Mouse (Mus musculus) intestine, embryonic 14.5 days (tissue): ENCODE measurements around the gene Hnf1a. TPM values are rescaled to one million over a fixed set of nuclear protein-coding genes. Genes with fewer than 3 reads are reported as not detected.

ENCODE experiments used
- ATAC-seq: fragments of 200-750 bp; cut with Nextera tagmentation; replicated peaks from 2 replicates; pipeline ENCODE4 v1.8.0; 2017; ENCODE audit warnings: low read depth, moderate number of reproducible peaks, moderate TSS enrichment, moderate library complexity; ENCODE audit not compliant: low FRiP score, low TSS enrichment
- DNase-seq: peaks from one replicate; pipeline ENCODE4 v3.0.0-alpha.2; 2018; ENCODE audit warnings: low spot score
- H3K27ac ChIP-seq: fragments of 300-500 bp; sonication (generic); 2 replicates; pipeline ENCODE4 v1.5.1; 2014; ENCODE audit warnings: low read depth, mild to moderate bottlenecking, control low read depth
- H3K27me3 ChIP-seq: fragments of 300-500 bp; sonication (generic); replicated peaks from 2 replicates; pipeline ENCODE4 v1.6.1; 2014; ENCODE audit warnings: low read length, control low read depth; ENCODE audit not compliant: control insufficient read depth, insufficient read depth
- H3K36me3 ChIP-seq: fragments of 300-500 bp; sonication (generic); 2 replicates; pipeline ENCODE4 v1.6.1; 2014; ENCODE audit warnings: low read length, control low read depth; ENCODE audit not compliant: control insufficient read depth, insufficient read depth
- H3K4me1 ChIP-seq: fragments of 300-500 bp; sonication (generic); replicated peaks from 2 replicates; pipeline ENCODE4 v1.6.1; 2014; ENCODE audit warnings: low read length, control low read depth, mixed read lengths; ENCODE audit not compliant: control insufficient read depth, insufficient read depth
- H3K4me2 ChIP-seq: fragments of 300-500 bp; sonication (generic); 2 replicates; pipeline ENCODE4 v1.6.1; 2014; ENCODE audit warnings: low read length
- H3K4me3 ChIP-seq: fragments of 300-500 bp; sonication (generic); 2 replicates; pipeline ENCODE4 v1.5.1; 2014; ENCODE audit warnings: low read depth, low read length, control low read depth, mixed read lengths
- H3K9ac ChIP-seq: fragments of 300-500 bp; sonication (generic); 2 replicates; pipeline ENCODE4 v1.6.1; 2014; ENCODE audit warnings: mild to moderate bottlenecking, low read length
- H3K9me3 ChIP-seq: fragments of 300-500 bp; sonication (generic); 2 replicates; pipeline ENCODE4 v1.6.1; 2016; ENCODE audit warnings: low read length, control low read depth; ENCODE audit not compliant: control insufficient read depth
- WGBS: fragments of 180-500 bp; shearing (Covaris S2); extraction: QIAGEN DNeasy Blood & Tissue Kit; methylation state at CpG from one replicate; pipeline ENCODE4 v1.1.7; 2014; 5-methylcytosine and 5-hydroxymethylcytosine counted together
- polyA plus RNA-seq: library from polyadenylated mRNA; unstranded; fragments of >200 nt; fragmentation: Nextera tagmentation; extraction: Ambion mirVana; gene quantifications from 2 replicates; pipeline ENCODE4 v1.2.1, GENCODE M21; 2014

Hnf1a gene
- polyA plus RNA-seq, 1 experiment from 2014 or later, result 10.0 TPM

- Histone ChIP-seq H3K9me3 (no peaks in the 10 kb centered on the region), H3K4me3 (no peak overlapping the region), H3K4me1 (no peaks in the 10 kb centered on the region), H3K27ac (no peak overlapping the region), H3K4me2 (no peak overlapping the region), H3K36me3 (no peaks in the 10 kb centered on the region), H3K9ac (no peak overlapping the region), H3K27me3 (no peaks in the 10 kb centered on the region)
- ATAC-seq (no peak), DNase-seq (no peak)
- WGBS, result 82% methylated on average over 4 of the region's 4 CpGs
Measured at GRCm38 (mm10) chr5:114913686-114914085, 57.2 kb downstream of the Hnf1a start.

GRCm38 (mm10) chr5:114908598-114909305, 62.1 kb downstream of the Hnf1a start:
- no peak overlapping the region for H3K4me3 ChIP-seq
- no peaks in the 10 kb centered on the region for H3K27me3 ChIP-seq
- H3K9me3 ChIP-seq, result 0 out of 2 replicates have a peak, but pooled peaks cover 5% of the 10 kb centered on the region
- no peaks in the 10 kb centered on the region for H3K4me1 ChIP-seq
- no peaks in the 10 kb centered on the region for H3K36me3 ChIP-seq
- no peak overlapping the region for H3K27ac ChIP-seq
- 41% methylated on average over 13 of the region's 13 CpGs for WGBS
- ATAC-seq, result no peak
- DNase-seq, result no peak
- H3K4me2 ChIP-seq, result no peak overlapping the region
- H3K9ac ChIP-seq, result no peak overlapping the region

GRCm38 (mm10) chr5:114902413-114902812, 68.5 kb downstream of the Hnf1a start:
- DNase-seq (peak; percentile 71), ATAC-seq (no peak)
- Histone ChIP-seq H3K27me3 (no peaks in the 10 kb centered on the region), H3K27ac (no peak overlapping the region), H3K4me2 (no peak overlapping the region), H3K9me3 (0 out of 2 replicates have a peak, but pooled peaks cover 5% of the 10 kb centered on the region), H3K36me3 (no peaks in the 10 kb centered on the region), H3K4me3 (no peak overlapping the region), H3K4me1 (no peaks in the 10 kb centered on the region), H3K9ac (no peak overlapping the region)
- 62% methylated on average over 1 of the region's 1 CpGs for WGBS

Other genes with a start within 250 kb of the Hnf1a start
- 50.1 and 65.4 TPM in 2 replicates for gene Ankrd13a, start 196.4 kb downstream of the Hnf1a start, polyA plus RNA-seq
- 35.6 and 37.2 TPM in 2 replicates for gene Git2, start 195.6 kb downstream of the Hnf1a start, polyA plus RNA-seq
- 94.3 and 103 TPM in 2 replicates for gene 1500011B03Rik, start 147.6 kb downstream of the Hnf1a start, polyA plus RNA-seq
- 0.08 TPM in 1 of 2 replicates, not detected in the other for gene 4930519G04Rik, start 117.4 kb downstream of the Hnf1a start, polyA plus RNA-seq
- gene Gm9936, start 112.4 kb downstream of the Hnf1a start, polyA plus RNA-seq, result 0.13 and 0.38 TPM in 2 replicates
- 5.1 and 8.3 TPM in 2 replicates for gene Oasl2, start 74.2 kb downstream of the Hnf1a start, polyA plus RNA-seq
- gene Oasl1, start 47.9 kb downstream of the Hnf1a start, polyA plus RNA-seq, result 1.7 and 2.3 TPM in 2 replicates
- gene 2210016L21Rik, start 28.9 kb downstream of the Hnf1a start, polyA plus RNA-seq, result 45.2 and 57.7 TPM in 2 replicates
- gene Sppl3, start 40.0 kb upstream of the Hnf1a start, polyA plus RNA-seq, result 21.1 and 21.5 TPM in 2 replicates
- gene Gm10401, start 127.2 kb upstream of the Hnf1a start, polyA plus RNA-seq, result 42.4 and 46.5 TPM in 2 replicates
- 53.3 and 57.3 TPM in 2 replicates for gene Acads, start 148.3 kb upstream of the Hnf1a start, polyA plus RNA-seq
- gene Unc119b, start 163.9 kb upstream of the Hnf1a start, polyA plus RNA-seq, result 30.6 and 31.0 TPM in 2 replicates
- 70.5 and 71.6 TPM in 2 replicates for gene Mlec, start 187.1 kb upstream of the Hnf1a start, polyA plus RNA-seq
- 1.2 and 1.3 TPM in 2 replicates for gene Cabp1, start 223.3 kb upstream of the Hnf1a start, polyA plus RNA-seq